Mouse (Mus musculus) intestine, postnatal 0 days (tissue): ENCODE measurements at regions not wholly inside any gene's neighbourhood (a gene's known extent, or its start where the extent isn't known, plus 50 kb on each side); places are given as distances from the start of the nearest gene placed in this dataset.

ENCODE experiments used
- ATAC-seq: fragments of 200-750 bp; cut with Nextera tagmentation; 2 replicates; pipeline ENCODE4 v1.8.0; 2017; ENCODE audit warnings: mild to moderate bottlenecking, moderate TSS enrichment, moderate library complexity
- H3K27ac ChIP-seq: fragments of 300-500 bp; sonication (generic); 2 replicates; pipeline ENCODE4 v1.5.1; 2014; ENCODE audit warnings: mild to moderate bottlenecking, low read depth, low read length, moderate library complexity
- H3K27me3 ChIP-seq: fragments of 300-500 bp; sonication (generic); replicated peaks from 2 replicates; pipeline ENCODE4 v1.6.1; 2014; ENCODE audit warnings: low read length, mixed read lengths; ENCODE audit not compliant: control insufficient read depth, insufficient read depth
- H3K36me3 ChIP-seq: fragments of 300-500 bp; sonication (generic); 2 replicates; pipeline ENCODE4 v1.6.1; 2014; ENCODE audit warnings: mild to moderate bottlenecking, moderate library complexity; ENCODE audit not compliant: control insufficient read depth, insufficient read depth
- H3K4me1 ChIP-seq: fragments of 300-500 bp; sonication (generic); replicated peaks from 2 replicates; pipeline ENCODE4 v1.6.1; 2014; ENCODE audit warnings: antibody characterized with exemption, low read length, mixed read lengths; ENCODE audit not compliant: control insufficient read depth, insufficient read depth
- H3K4me2 ChIP-seq: fragments of 300-500 bp; sonication (generic); replicated peaks from 2 replicates; pipeline ENCODE4 v1.6.1; 2014; ENCODE audit warnings: low read depth, mild to moderate bottlenecking, moderate library complexity
- H3K4me3 ChIP-seq: fragments of 300-500 bp; sonication (generic); 2 replicates; pipeline ENCODE4 v1.5.1; 2014; ENCODE audit warnings: low read depth, low read length
- H3K9ac ChIP-seq: fragments of 300-500 bp; sonication (generic); 2 replicates; pipeline ENCODE4 v1.6.1; 2014; ENCODE audit warnings: mild to moderate bottlenecking, low read depth, low read length
- H3K9me3 ChIP-seq: fragments of 300-500 bp; sonication (generic); 2 replicates; pipeline ENCODE4 v1.6.1; 2016; ENCODE audit warnings: mixed run types; ENCODE audit not compliant: control insufficient read depth
- CTCF ChIP-seq: sonication (generic); IDR thresholded peaks from 2 replicates; pipeline ENCODE4 v1.5.1; 2016; ENCODE audit warnings: low read depth, mild to moderate bottlenecking, control low read depth, antibody characterized with exemption, moderate library complexity
- WGBS: fragments of 180-500 bp; shearing (Covaris S2); extraction: QIAGEN DNeasy Blood & Tissue Kit; methylation state at CpG from one replicate; pipeline ENCODE4 v1.1.7; 2014; 5-methylcytosine and 5-hydroxymethylcytosine counted together

GRCm38 (mm10) chr15:36913308-36913707 lies 94.3 kb downstream of the Zfp706 start:
- H3K9me3 ChIP-seq: no peaks in the 10 kb centered on the region
- H3K36me3 ChIP-seq: no peaks in the 10 kb centered on the region
- no peak overlapping the region for H3K4me2 ChIP-seq
- H3K4me3 ChIP-seq: no peak overlapping the region
- WGBS: 81% methylated on average over 7 of the region's 7 CpGs
- no peak overlapping the region for H3K9ac ChIP-seq
- no peak for TF ChIP-seq CTCF
- H3K4me1 ChIP-seq: peaks cover 3% of the 10 kb centered on the region; the same call in 1 of the 2 replicates
- no peak for ATAC-seq
- H3K27ac ChIP-seq: no peak overlapping the region
- no peaks in the 10 kb centered on the region for H3K27me3 ChIP-seq

- WGBS: 77% methylated on average over 2 of the region's 2 CpGs
- Histone ChIP-seq H3K9ac (no peak overlapping the region), H3K27me3 (no peaks in the 10 kb centered on the region), H3K4me3 (no peak overlapping the region), H3K4me1 (peaks cover 3% of the 10 kb centered on the region; the same call in 1 of the 2 replicates), H3K36me3 (no peaks in the 10 kb centered on the region), H3K9me3 (no peaks in the 10 kb centered on the region), H3K27ac (no peak overlapping the region), H3K4me2 (no peak overlapping the region)
- TF ChIP-seq CTCF: no peak
- ATAC-seq: no peak
These were observed 97.3 kb downstream of the Zfp706 start for GRCm38 (mm10) chr15:36910272-36910671.

GRCm38 (mm10) chr15:36909494-36909893 lies 98.1 kb downstream of the Zfp706 start:
- WGBS: 62% methylated on average over 3 of the region's 3 CpGs
- Histone ChIP-seq H3K9ac (no peak overlapping the region), H3K4me3 (no peak overlapping the region), H3K27ac (no peak overlapping the region), H3K4me1 (no peaks in the 10 kb centered on the region), H3K36me3 (no peaks in the 10 kb centered on the region), H3K4me2 (no peak overlapping the region), H3K9me3 (no peaks in the 10 kb centered on the region), H3K27me3 (no peaks in the 10 kb centered on the region)
- no peak for ATAC-seq
- no peak for TF ChIP-seq CTCF

GRCm38 (mm10) chr15:36906789-36907188 lies 100.8 kb downstream of the Zfp706 start:
- no peak overlapping the region for H3K9ac ChIP-seq
- no peak for TF ChIP-seq CTCF
- H3K4me1 ChIP-seq: peaks cover 10% of the 10 kb centered on the region; the same call in 1 of the 2 replicates
- no peaks in the 10 kb centered on the region for H3K27me3 ChIP-seq
- no peak overlapping the region for H3K4me2 ChIP-seq
- H3K36me3 ChIP-seq: no peaks in the 10 kb centered on the region
- no peak for ATAC-seq
- H3K9me3 ChIP-seq: no peaks in the 10 kb centered on the region
- 78% methylated on average over 5 of the region's 5 CpGs for WGBS
- no peak overlapping the region for H3K4me3 ChIP-seq
- no peak overlapping the region for H3K27ac ChIP-seq

GRCm38 (mm10) chr15:36906052-36906451 lies 101.5 kb downstream of the Zfp706 start:
- Histone ChIP-seq H3K4me3 (no peak overlapping the region), H3K9me3 (no peaks in the 10 kb centered on the region), H3K27ac (no peak overlapping the region), H3K9ac (no peak overlapping the region), H3K27me3 (no peaks in the 10 kb centered on the region), H3K4me1 (peaks cover 17% of the 10 kb centered on the region; the same call in 1 of the 2 replicates), H3K36me3 (no peaks in the 10 kb centered on the region), H3K4me2 (no peak overlapping the region)
- no peak for ATAC-seq
- TF ChIP-seq CTCF: no peak
- 62% methylated on average over 3 of the region's 3 CpGs for WGBS

- Histone ChIP-seq H3K4me3 (no peak overlapping the region), H3K4me2 (no peak overlapping the region), H3K36me3 (no peaks in the 10 kb centered on the region), H3K27ac (no peak overlapping the region), H3K4me1 (peaks cover 20% of the 10 kb centered on the region), H3K9ac (no peak overlapping the region), H3K27me3 (no peaks in the 10 kb centered on the region), H3K9me3 (no peaks in the 10 kb centered on the region)
- ATAC-seq: no peak
- TF ChIP-seq CTCF: no peak
- WGBS: 80% methylated on average over 5 of the region's 5 CpGs
These were observed 103.7 kb downstream of the Zfp706 start for GRCm38 (mm10) chr15:36903922-36904321.

- Histone ChIP-seq H3K27ac (no peak overlapping the region), H3K27me3 (no peaks in the 10 kb centered on the region), H3K9me3 (no peaks in the 10 kb centered on the region), H3K4me3 (no peak overlapping the region), H3K4me1 (peaks cover 20% of the 10 kb centered on the region), H3K36me3 (no peaks in the 10 kb centered on the region), H3K4me2 (no peak overlapping the region), H3K9ac (no peak overlapping the region)
- TF ChIP-seq CTCF: no peak
- no peak for ATAC-seq
- WGBS: 31% methylated on average over 4 of the region's 4 CpGs
These were observed 104.3 kb downstream of the Zfp706 start for GRCm38 (mm10) chr15:36903309-36903708.
